Mouse (Mus musculus): Measurements from ENCODE around the gene Tspan18.
A peak's percentile ranks its signal among the peaks of the same experiment; 100 is the strongest.

Gene Tspan18

DNA sequence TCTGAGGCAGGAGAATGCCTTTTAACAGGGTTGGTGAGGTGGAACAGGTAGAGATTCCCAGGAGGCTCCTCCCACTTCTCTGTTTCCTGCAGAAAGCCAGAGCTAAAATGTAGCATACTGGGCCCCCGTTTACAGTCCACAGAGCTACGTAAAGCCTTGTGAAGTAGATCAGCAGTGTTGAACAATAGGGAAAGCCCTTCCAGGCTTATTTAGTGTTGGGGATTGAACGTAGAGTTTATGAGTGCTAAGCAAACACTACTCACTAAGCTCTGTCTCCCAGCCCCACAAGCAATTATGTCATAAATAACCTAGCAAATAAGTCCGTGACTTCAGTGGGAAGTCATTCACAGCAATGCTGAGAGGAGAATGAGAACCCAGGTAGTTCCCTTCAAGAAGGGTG is 76.7 kb downstream of the Tspan18 start:
- no peak for DNase-seq

DNA sequence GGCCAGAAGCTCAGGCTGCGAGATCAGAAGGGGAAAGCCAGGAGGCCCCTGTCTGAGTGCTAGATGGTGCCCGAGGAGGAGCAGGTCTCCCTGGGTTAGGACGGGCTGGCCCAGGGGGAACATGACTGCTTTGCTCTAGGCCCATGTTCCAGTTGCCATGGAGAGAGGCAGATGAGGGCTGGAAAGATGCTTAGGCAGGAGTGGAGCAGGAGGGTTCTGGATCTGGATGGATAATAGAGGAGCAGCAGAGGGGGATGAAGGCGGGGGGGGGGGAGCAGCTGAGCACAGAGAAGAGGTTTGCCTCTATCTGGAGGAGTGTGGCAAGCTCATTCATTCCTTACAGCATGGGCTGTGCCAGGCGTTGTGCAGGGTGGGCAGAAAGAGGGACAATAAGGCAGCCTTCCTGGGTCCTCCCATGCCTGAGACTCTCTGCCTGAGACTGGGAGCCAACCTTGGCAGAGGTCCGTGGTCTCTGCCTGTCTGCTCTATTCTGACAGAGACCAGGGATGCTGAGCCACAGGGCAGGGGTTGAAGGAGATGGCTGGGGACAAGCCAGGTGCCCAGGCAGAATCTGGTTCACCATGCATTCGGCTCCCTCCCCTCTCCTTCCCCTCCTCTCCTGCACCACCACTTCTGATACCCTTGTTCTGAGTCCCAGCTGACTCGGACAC is 77.4 kb downstream of the Tspan18 start:
- no peak for DNase-seq

DNA sequence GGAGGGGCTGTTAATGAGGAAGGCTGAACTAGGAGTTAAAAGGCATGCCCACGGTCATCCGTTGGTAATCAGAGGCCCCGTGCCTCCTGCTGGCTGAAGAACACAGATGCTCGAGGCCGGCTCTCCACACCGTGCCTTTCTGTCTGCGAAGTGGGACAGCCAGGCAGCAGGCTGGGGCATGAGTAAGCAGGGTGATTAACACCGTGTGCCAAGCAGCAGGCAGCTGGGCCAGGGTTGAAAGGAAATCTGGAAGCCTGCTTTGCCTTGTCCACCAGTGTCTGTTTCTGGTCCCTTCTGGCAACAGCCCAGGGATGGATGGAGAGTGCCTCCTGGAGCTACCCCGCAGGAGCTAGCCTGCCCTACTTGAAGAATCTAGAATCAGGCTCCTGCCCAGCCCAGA is 81.9 kb downstream of the Tspan18 start:
- peak; percentile 62 for DNase-seq

DNA sequence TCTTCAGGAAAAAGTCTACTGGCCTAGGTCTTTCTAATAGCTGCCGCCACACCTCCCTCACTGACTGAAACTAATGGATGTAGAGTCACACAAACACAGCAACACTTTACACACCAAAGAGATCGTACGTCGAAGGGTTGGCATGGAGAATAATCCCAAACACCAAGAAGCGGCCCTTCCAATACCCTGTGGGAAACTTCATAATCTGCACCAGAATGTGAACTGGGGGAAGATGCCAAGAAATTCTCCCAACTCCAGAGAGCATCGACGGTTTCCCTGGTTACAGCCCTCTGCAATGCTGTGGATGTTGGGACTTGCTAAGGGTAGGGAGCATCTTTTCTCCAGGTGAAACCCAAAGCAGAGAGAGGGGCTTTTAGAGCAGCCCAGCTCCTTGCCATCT is 83.7 kb downstream of the Tspan18 start:
- no peak for DNase-seq

DNA sequence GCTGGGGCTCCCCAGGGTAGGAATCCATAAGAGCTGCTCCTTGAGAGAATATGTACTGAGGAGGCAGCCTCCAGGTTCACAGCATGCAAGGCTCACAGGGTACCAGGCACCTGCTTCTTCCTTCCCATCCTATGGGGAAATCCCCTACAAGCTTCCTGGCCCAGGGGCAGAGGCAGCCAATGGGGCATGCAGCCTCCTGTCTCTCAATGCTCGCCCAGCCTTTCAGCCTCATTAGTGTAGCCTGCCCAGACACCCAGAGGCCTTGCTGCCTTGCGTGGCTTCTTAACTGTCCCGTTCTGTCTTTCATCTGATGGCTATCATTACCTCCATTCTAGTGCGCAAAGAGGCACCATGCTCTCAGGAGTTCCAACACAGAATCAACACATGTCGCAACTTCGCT is 85.2 kb downstream of the Tspan18 start:
- DNase-seq = no peak

DNA sequence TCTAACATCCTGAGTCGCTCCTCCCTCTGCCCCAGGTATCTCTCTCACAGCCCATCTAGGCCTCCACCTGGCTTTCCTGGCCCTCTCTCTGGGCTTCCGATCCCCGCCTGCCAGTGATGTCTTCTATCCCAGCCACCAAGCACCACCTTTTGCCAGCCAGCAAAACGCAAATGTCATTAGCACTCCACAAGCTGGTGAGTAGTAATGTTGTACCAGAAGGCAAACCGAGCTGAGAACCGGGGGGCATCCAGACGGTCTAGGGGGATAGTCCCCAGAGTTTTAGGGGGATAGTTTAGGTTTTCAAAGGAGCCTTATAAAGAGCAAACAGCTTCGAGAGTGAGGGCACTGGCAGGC is 90.2 kb downstream of the Tspan18 start:
- DNase-seq = peak; percentile 55

DNA sequence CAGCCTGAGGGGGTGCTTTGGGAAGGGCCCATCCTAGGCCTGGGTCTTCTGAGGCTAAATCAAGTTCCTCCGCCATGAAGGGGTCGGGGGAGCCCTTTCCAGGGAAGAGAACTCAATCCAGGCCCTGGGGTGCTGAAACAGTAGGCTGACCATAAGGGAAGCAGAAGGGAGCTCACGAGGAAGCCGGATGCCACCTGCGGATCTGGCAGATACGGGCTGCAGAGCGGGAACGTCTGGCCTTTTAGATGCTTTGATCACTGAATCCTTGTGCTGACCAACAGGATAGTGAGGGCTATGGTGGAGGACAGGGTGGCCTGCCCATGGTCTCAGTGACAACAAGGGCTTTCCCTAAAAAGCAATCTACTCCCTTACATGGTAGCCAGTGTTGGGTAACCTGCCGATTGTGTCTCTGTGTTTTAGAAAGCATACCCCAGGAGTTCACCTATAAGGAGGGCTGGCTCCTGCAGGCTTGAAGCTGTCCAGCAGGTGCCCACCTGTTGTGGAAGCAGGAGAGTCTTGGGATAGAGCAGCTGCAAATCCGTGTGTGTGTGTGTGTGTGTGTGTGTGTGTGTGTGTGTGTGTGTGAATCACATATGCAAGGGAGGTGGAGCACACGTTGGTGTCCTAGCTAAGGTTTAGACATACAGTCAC is 90.7 kb downstream of the Tspan18 start:
- DNase-seq = peak; percentile 74

DNA sequence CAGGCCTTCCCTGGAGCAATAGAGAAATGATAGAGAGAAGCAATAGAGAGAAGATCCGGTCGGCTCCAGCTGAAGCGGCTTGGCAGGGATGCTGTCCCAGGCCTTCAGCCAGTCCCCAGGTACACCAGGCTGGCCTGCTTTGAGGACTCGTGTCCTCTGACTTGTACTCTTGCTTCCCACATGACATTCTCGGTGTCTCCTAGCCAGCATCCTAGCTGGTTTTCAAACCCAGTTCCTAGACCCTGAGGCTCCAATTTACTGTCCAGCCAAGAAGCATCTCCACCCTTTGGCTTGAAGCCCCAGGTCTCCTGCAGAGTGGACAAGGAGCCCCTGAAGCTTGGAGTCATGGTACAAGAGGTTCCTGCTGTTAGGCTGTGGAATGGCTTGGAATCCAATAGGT is 92.1 kb downstream of the Tspan18 start:
- peak; percentile 63 for DNase-seq

DNA sequence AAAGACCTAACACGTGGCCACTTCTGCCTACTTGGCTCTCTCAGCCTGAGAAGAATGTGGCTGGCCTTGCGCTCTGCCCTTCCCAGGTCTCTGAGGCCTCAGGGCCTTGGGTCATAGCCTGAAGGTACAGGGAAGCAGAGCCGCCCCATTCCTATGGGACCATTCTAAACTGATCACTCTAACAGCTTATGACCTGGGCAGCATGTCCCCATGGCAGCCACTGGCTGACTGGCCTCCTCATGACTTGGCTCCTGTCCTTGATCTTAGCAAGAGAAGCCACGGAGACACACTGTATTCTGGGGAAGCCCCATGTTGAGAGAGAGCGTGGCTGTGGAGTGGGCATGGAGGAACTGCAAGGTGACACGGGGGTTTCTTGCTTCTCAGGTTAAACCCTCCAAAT is 95.4 kb downstream of the Tspan18 start:
- DNase-seq = no peak

DNA sequence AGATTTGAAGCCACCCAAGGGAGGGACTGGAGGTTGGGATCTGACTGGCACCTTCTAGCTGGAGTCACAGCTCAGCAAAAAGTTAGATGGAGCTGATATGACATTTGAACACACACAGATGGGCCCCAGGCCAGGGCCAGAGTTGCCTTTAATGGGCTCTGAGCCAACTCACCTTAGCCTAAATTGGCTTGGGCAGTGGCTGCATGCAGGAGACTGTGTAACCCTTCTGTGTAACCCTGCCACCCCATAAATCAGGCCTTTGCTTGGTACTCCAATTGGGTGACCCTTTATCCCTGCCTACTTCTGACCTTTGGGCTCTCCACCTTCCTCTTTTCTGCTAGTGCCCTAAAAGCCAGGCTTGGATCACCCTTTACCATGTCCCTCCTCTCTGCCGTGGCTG is 97.2 kb downstream of the Tspan18 start:
- no peak for DNase-seq

DNA sequence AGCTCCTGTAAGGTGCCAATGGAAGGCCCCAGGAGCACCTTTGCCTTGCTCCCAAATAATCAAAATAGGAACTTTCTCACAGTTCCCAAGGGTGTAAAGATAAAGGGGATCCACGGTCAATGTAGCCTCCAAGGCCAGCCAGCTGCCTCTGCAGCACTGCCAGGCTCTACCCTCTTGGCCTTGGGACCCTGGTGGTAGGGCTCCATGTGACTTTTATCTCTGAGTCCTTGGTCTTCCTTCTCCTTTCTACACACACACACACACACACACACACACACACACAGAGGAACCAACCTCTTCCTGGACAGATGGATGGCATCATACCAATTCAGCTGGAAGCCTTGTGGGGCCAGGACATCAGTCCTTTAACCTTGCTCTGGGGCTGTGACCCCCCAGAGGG is 102.2 kb downstream of the Tspan18 start:
- DNase-seq = no peak

DNA sequence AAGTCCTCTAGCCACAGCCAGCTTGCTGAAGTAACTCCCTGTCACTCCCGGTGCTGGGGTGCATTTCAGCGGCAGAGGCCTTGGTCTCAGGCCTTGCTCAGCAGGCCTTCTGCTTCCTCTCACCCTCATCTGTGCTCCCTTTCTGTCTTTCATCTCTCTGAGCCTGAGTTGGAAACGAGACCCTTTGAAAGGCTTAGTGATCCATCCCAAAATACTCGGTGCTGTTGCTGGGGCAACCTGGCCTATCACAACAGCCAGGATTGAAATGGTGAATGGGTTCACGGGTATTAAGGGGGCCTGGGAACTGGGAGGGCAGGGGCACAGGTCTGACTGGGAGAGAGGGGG is 105.9 kb downstream of the Tspan18 start:
- no peak for DNase-seq

DNA sequence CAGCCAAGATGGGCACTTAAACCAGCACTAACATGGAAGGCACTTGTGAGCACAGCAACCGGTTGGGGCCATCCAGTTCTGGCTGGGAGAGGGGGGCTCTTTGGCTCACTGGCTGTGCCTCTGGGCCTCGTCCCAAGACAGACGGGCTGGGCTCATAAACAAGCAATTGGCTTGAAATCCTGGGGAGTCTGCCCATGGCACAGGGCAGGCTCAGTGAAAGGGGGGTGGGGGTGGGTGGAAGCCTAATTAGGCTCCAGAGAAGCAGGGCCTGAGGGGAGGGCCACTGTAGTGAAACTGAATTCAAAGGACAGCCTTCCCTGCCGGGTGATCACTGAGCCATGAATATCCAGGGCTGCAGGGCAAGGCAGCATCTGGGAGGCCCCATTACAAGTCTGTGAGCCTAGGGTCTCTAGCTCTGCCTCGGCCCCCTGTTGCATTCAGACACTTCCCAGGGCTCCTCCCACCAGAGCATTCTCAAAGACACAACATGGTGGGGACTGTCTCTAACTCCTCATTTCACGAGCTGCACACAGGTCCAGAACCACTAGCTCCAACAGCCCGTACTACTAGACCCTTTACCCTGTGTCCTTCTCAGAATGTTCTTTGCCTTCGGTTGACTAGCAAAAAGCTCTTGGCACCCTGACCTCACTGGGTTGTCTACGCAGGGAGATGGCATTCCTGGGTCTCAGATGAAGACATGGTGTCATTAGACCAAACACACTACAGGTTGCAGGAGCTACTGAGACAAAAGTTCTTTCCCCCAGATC is 106.4 kb downstream of the Tspan18 start:
- peak; percentile 34 for DNase-seq

DNA sequence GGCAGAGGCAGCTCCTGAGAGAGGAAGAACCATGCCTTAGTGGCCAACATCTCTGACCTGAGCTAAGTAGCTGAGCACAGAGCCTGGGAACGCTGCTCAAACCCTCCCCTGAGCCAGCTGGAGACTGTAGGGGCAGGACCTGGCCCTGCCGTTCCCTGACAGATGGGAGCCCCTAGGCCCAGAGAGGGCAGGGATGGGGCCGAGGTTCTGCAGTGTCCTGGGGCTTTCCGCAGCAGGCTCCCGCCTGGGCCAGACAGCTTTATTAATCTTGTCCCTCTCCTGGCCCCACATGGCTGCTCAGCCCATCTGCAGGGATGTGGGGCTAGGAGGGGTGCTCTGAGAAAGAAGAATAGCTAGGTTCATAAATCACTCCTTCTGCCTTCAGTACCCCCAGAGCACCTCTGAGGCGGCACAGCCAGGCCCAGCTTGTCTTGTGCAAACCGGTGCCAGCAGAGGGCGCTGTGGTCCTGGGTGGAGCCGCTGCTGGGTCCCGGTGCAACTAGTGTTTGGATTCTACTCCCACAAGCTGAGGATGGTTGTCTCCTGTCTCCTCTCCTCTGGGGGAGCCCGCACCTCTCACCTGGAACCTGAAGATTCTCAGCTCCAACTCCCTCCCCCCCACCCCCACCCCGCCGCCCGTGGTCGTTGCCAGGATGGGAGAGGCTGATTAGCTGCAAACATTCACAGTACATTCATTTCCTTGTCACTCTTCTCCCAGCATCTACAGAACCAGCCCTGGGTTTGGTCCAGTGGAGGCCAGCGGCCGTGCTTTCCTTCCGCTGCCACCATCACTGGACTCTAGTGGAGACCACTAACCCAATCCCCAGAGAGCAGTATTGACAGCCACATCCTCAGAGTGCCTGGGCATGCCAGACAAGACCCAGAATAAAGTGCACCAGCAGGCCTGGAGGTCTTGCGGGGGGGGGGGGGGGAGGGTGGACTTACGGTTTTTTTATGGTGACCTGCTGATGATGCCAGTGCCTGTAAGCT is 107.4 kb downstream of the Tspan18 start:
- peak; percentile 88 for DNase-seq

DNA sequence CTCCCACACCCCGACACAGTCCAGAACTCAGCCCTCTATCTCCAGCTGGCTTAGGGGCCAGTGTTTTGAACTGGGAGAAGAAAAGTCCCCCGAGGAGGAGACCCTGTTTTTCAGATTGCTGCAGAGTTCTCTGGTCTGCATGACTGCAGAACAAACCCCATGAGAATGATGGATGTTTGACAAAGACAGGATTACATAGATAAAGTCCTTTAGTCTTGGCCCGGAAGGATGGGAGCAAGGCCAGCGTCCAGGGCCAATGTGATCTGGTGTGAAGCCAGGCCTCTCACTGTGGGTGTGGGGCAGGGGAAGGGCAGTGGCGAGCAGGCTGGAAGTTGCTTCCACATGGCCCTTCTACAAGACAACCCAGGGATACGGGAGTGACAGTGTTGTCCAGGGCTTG is 110.8 kb downstream of the Tspan18 start:
- peak; percentile 68 for DNase-seq

DNA sequence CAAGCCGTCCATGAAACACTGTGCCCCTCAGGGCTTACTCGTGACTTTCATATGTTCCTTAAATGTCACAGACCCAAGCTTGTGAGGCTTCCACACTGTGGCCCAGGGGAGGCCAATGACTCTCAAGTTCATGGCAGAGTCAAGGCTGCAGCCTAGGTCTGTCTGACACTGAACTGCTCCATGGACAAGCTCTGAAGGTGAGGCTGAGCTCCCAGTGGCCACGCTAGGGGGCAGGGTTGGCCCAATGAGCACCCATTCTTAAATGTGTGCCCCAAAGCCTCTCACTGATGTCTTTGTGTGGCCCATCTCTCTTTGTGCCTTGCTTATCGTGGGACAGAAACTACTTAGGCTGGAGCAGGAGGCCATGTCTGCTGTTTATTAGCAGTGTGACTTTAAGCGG is 113.9 kb downstream of the Tspan18 start:
- no peak for DNase-seq

DNA sequence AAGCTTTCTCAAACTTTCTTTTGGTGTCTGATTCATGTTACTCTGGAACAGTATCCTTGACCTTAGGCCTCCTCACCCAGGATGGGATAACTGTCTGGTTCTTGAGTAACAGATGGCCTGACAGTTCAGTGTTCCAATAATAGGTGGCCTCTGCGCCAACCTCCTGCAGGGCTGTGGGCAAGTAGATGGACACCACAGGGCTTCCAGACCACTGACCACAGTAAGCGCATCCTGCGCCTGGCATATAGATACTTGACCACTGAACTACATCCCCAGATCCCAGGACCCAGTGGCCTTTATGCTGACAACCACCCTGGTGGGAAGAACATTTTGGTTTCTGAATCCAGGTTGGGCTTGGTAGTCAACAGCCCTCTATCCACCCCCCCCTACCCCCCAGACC is 114.7 kb downstream of the Tspan18 start:
- no peak for DNase-seq

DNA sequence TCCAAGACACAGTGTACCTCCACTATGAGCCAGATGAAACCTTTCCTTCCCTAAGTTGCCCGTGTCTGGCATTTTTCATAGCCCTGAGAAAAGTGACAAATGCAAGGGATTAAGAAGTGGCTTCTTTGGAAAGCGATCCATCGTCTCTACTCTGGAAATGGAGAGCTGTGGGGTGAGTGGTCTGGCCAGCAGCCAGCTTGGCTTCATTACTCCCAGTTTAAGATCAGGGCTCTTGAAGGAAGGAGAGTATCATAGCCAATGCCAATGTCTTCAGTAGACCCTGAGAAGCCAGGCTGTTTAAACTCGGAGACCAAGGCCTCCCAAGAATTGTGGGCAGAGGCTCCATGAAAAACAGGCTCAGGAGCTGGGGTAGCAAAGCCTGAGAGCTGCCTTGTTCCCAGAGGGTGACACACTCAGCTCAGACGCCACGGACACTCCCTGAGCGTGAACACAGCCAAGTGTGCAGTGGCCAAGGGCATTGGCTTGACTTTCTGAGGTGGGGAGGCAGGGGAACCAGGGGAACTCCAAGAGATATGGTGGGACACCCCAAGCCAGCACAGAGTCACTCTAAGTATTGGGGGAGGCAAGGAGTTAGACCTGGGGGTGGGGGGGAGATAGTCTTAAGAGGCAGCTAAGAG is 115.8 kb downstream of the Tspan18 start:
- no peak for DNase-seq

DNA sequence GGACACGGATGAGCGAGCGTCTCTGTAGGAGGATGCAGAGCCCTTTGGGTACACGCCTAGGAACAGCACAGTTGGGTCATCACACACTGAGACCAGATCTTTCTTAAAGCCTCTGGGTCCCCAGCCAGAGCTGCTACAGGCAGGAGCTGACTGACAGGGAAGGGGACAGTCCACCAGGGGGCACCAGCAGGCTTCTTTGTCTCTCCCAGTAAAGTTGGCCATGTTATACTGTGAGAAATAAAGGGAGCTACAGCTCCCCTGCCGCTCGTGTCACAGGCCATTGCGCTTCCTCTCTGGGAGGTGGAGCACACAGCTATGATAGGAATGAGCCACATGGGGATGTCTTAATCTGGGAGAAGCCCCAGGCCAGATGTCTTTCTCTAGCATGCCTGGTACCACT is 117.3 kb downstream of the Tspan18 start:
- peak; percentile 92 for DNase-seq

DNA sequence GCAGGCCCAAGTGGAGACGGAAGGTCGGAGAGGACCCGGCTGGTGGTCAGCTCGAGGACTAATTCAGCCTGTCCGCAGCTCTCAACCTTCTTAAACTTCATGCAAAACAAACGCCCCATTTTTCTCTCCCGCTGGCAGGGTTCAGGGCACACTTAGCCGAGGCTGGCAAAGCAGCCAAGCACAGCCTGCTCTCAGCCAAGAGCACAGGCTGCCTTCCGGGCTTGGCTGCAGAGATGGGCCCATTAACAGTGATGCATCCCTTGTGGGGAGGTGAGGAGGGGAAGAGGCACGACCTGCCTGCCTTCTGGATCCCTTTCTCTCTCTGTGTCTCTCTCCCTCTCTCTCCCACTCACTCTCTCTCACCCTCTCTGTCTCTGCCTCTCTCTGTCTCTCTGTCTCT is 118.5 kb downstream of the Tspan18 start:
- peak; percentile 81 for DNase-seq

DNA sequence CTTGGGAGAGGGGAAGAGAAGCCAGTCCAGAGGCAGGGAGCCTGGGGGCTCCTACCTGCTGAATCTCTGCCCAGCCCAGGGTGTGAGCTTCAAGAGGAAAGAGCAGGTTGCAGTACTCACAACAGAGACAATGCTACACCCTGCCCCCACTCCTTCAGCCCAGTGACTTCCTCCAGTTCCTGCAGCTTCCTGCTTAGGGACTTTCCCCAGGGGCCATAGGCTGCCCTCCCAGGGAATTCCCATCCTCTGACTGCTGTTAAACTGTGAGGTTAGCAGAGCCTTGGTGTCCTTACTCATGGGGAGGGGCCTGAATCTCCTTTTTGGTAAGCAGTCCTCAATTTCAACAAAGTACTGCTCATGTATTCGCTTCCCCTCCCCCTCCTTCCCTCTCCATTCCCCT is 120.1 kb downstream of the Tspan18 start:
- no peak for DNase-seq

DNA sequence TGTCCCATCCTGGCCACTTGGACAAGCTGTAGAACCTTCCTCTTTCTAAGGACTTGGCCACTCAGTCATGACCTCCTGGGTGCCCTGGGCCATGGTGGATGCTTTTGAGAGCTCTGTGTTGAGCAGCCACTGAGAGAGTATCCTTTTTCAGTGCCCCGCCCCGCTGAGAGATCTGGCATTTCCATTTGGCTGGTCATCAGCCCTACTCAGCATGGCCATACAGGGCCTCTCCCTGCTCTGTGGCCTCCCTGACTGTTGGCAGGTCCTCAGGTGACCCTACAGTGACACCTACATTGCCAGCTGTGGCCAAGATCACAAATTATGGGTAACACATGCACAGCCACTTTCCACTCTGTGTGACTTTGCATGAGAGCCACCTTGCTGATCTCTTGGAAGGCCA is 121.4 kb downstream of the Tspan18 start:
- no peak for DNase-seq

DNA sequence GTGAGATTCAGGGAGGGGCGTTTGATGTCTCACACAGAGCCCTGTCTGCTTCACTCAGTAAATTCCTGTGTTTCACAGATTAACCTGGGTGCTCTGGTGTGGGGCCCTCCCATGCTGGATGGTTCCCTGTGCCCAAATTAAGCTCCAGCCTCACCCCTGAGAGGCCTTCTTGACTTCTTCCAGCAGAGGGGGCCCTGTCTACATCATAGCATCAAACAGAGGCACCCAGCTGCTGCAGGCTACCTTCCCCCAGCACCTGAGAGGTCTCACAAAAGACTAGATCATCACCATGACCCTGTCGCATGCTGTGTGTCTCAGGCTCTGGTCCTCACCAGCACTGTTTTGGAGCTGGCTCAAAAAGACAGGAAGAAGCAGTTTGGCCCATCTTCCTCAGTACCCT is 121.9 kb downstream of the Tspan18 start:
- no peak for DNase-seq

Measured in cerebellum, adult 11 months (tissue).